Mouse (Mus musculus): ENCODE measurements around the gene Eif5a. TPM values are rescaled to one million over a fixed set of nuclear protein-coding genes. Genes with fewer than 3 reads are reported as not detected.
"Not testable (repeated sequence)": the region's sequence is repeated elsewhere in the genome, so short reads cannot be mapped to it uniquely, and the experiment has no call there.

The Eif5a gene
- polyA plus RNA-seq, 1 experiment from 2014 or later, result 1,516 TPM

DNA sequence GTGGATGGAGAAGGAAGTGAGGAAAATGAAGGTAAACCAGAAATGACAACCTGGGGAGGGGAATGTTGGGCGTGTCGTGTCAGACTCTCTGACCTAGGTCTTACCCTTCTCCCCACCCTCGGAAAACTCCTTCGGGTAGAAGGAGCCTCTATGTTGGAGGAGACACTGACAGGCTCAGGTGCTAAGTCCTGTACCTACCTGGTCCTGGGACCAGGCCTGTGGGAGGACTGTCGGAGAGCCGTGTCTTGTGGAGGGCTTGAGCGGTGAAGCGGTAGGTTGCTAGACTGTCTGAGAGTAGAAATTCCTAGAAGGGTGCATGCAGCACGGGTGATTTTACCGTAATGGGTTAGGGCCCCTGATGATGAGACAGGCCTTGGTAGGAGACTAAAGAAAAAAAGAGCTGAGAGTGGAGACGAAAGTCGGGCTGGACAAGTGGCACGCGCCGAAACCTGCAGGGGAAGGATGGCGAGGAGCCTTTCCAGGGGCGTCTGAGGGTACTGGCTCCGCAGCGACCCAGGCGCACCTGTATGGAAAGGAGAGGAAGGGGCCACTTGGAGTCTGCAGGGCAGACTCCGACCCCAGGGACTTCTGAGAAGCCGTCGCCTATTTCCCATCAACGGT is 43.0 kb upstream of the Eif5a start, which contains the start of gene Cldn7:
Cldn7 (plus strand) TSS at position 130 of the 621 bp plus-strand sequence.
- no peak for ATAC-seq (replicated peaks; ENCODE audit: insufficient number of reproducible peaks, low FRiP score, low TSS enrichment)
- Histone ChIP-seq H3K4me2 (peak within 1 kb of the TSS; percentile 44), H3K36me3 (ENCODE audit: control insufficient read depth, insufficient read depth, low read length) (no peaks in the 10 kb centered on the region), H3K4me3 (ENCODE audit: low read depth, low read length) (peak within 1 kb of the TSS; percentile 33), H3K27me3 (ENCODE audit: control insufficient read depth, insufficient read depth, low read length) (peaks cover 62% of the 10 kb centered on the region), H3K4me1 (ENCODE audit: control insufficient read depth, insufficient read depth, low read length) (peaks cover 10% of the 10 kb centered on the region), H3K27ac (ENCODE audit: low read depth, low read length) (no peak within 1 kb of the TSS), H3K9ac (ENCODE audit: low read depth, low read length) (no peak within 1 kb of the TSS), H3K9me3 (replicated peaks; ENCODE audit: control insufficient read depth, low read length) (no peaks in the 10 kb centered on the region)
- WGBS (ENCODE audit: insufficient replicate concordance), result 10% methylated on average over 24 of the region's 24 CpGs

DNA sequence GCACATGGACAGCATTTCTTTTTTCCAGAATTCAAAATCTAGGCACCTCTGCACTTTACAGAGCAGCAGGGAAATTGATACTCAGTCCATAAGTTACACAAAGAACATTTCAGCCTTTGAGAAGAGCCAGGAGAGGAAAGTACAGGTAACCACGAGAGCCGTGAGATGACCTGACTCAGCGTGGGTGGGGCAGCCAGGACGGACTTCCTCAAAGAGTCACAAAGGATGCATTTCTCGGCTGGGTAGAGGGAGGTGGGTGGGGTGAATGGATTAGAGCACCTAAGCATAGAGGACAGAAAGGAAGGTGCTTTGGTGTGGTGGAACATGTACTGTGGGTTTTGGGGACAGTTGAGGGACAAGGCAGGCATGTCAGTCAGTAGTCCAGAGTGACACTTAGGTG is 40.1 kb upstream of the Eif5a start:
- no peak overlapping the region for H3K9ac ChIP-seq (ENCODE audit: low read depth, low read length)
- no peaks in the 10 kb centered on the region for H3K9me3 ChIP-seq (replicated peaks; ENCODE audit: control insufficient read depth, low read length)
- WGBS (ENCODE audit: insufficient replicate concordance), result 36% methylated on average over 5 of the region's 5 CpGs
- H3K4me2 ChIP-seq, result no peak overlapping the region
- H3K36me3 ChIP-seq (ENCODE audit: control insufficient read depth, insufficient read depth, low read length), result no peaks in the 10 kb centered on the region
- H3K4me1 ChIP-seq (ENCODE audit: control insufficient read depth, insufficient read depth, low read length), result peaks cover 9% of the 10 kb centered on the region
- peaks cover 63% of the 10 kb centered on the region for H3K27me3 ChIP-seq (ENCODE audit: control insufficient read depth, insufficient read depth, low read length)
- H3K4me3 ChIP-seq (ENCODE audit: low read depth, low read length), result no peak overlapping the region
- ATAC-seq (replicated peaks; ENCODE audit: insufficient number of reproducible peaks, low FRiP score, low TSS enrichment), result no peak
- H3K27ac ChIP-seq (ENCODE audit: low read depth, low read length), result no peak overlapping the region

DNA sequence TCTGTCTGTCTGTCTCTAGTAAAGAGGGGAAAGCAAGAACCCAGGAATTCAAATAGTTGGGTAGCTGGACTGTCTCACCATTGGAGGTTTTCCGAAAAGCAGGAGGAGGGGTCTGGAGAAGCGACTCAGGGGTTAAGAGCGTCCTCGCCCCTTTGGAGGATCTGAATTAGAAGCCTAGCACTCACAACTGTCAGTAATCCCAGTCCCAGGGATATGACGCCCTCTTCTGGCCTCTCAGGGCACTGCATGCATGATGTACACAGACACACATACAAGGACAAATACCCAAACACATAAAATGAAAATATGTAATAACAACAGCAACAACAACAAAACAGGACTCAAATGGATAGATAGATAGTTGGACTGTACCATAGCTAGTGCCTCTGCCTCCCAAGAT is 38.9 kb upstream of the Eif5a start:
- Histone ChIP-seq H3K9ac (ENCODE audit: low read depth, low read length) (no peak overlapping the region), H3K27ac (ENCODE audit: low read depth, low read length) (no peak overlapping the region), H3K36me3 (ENCODE audit: control insufficient read depth, insufficient read depth, low read length) (no peaks in the 10 kb centered on the region), H3K9me3 (replicated peaks; ENCODE audit: control insufficient read depth, low read length) (no peaks in the 10 kb centered on the region), H3K4me2 (no peak overlapping the region), H3K4me3 (ENCODE audit: low read depth, low read length) (no peak overlapping the region), H3K4me1 (ENCODE audit: control insufficient read depth, insufficient read depth, low read length) (no peaks in the 10 kb centered on the region), H3K27me3 (ENCODE audit: control insufficient read depth, insufficient read depth, low read length) (peaks cover 51% of the 10 kb centered on the region)
- WGBS (ENCODE audit: insufficient replicate concordance), result 24% methylated on average over 5 of the region's 5 CpGs
- ATAC-seq (replicated peaks; ENCODE audit: insufficient number of reproducible peaks, low FRiP score, low TSS enrichment), result no peak

DNA sequence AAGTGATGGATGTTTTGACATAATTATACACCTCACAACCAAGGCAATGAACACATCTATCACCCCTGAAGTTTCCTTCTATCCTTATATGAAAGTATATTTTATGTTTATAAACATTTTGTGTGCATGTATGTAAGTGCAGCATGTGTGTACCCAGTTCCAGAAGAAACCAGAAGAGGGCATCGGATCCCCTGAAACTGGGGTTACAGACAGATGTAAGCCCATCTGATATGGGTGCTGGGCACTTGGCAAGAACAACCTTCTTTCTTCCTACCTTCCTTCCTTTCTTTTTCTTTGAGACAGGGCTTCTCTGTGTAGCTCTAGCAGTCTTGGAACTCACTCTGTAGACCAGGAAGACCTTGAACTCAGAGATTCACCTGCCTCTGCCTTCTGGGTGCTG is 34.5 kb upstream of the Eif5a start:
- Histone ChIP-seq H3K27me3 (ENCODE audit: control insufficient read depth, insufficient read depth, low read length) (peaks cover 11% of the 10 kb centered on the region), H3K36me3 (ENCODE audit: control insufficient read depth, insufficient read depth, low read length) (no peaks in the 10 kb centered on the region), H3K4me3 (ENCODE audit: low read depth, low read length) (no peak overlapping the region), H3K27ac (ENCODE audit: low read depth, low read length) (no peak overlapping the region), H3K4me1 (ENCODE audit: control insufficient read depth, insufficient read depth, low read length) (no peaks in the 10 kb centered on the region), H3K4me2 (no peak overlapping the region), H3K9ac (ENCODE audit: low read depth, low read length) (no peak overlapping the region), H3K9me3 (replicated peaks; ENCODE audit: control insufficient read depth, low read length) (no peaks in the 10 kb centered on the region)
- ATAC-seq (replicated peaks; ENCODE audit: insufficient number of reproducible peaks, low FRiP score, low TSS enrichment), result no peak
- 64% methylated on average over 1 of the region's 1 CpGs for WGBS (ENCODE audit: insufficient replicate concordance)

DNA sequence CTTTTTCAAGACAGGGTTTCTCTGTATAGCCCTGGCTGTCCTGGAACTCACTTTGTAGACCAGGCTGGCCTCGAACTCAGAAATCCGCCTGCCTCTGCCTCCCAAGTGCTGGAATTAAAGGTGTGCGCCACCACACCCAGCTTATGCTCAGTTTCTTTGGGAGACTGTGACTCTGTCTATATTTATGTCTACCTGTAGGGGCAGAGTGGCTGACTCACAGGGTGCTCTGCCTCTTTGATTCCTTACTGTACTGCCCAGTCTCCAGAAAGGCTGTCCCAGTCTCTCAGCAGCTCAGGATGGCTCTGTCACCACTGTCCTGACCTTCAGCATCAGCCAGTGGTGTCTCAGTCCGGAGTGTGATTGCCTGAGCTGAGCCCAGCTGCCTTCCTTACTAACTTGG is 33.9 kb upstream of the Eif5a start:
- not testable (repeated sequence) for H3K4me2 ChIP-seq; H3K27ac ChIP-seq (ENCODE audit: low read depth, low read length); H3K36me3 ChIP-seq (ENCODE audit: control insufficient read depth, insufficient read depth, low read length); H3K4me3 ChIP-seq (ENCODE audit: low read depth, low read length); H3K9me3 ChIP-seq (replicated peaks; ENCODE audit: control insufficient read depth, low read length); H3K9ac ChIP-seq (ENCODE audit: low read depth, low read length); H3K4me1 ChIP-seq (ENCODE audit: control insufficient read depth, insufficient read depth, low read length); ATAC-seq (replicated peaks; ENCODE audit: insufficient number of reproducible peaks, low FRiP score, low TSS enrichment)
- H3K27me3 ChIP-seq (ENCODE audit: control insufficient read depth, insufficient read depth, low read length), result peaks cover 11% of the 10 kb centered on the region
- WGBS (ENCODE audit: insufficient replicate concordance), result 79% methylated on average over 4 of the region's 4 CpGs

DNA sequence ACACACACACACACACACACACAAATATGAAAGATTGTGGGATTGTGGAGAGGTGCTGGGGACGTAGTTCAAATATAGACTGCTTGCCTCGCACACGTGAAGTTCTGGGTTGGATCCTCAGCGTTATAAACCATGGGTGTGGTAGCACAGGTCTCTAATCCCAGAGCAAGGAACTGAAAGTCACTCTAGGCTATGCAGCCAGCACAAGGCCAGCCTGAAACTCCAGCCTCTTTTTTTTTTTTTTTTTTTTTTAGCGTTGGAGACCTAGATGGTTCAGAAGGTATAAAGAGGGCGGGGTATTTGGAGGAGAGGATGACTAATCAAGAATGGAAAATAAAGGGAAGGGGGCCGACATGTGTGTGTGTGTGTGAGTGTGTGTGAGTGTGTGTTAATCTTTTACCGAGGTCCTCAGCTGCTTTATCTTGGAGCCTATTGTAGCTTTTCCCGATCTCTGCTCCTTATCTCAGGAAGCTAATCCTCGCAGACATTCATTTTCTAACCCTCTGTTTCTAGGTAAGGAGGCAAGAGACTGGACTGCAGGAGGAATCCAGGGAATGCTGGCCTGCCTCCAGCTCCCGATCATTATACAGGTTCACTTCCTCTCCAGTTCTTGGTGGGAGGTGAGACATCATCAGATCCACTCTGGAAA is 31.6 kb upstream of the Eif5a start:
- H3K9ac ChIP-seq (ENCODE audit: low read depth, low read length), result no peak overlapping the region
- H3K4me2 ChIP-seq, result no peak overlapping the region
- WGBS (ENCODE audit: insufficient replicate concordance), result 40% methylated on average over 11 of the region's 11 CpGs

DNA sequence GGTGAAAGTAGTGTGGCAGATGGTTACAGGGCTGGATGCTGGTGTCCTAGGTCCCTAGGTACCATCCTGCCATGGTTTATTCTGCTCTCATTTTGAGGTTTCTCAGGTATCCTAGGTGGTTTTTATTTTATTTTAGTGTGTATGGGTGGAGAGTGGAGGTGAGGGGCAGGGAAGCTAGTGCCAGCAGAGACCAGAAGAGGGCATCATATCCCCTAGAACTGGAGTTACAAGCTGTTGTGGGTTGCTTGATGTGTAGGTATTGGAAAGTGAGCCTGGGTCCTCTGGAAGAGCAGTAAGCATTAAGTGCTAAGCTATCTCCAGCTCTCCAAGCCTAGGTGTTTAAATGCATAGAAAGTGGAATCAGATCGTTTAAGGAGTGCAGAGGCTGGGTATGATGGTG is 30.5 kb upstream of the Eif5a start:
- Histone ChIP-seq H3K9me3 (replicated peaks; ENCODE audit: control insufficient read depth, low read length) (no peaks in the 10 kb centered on the region), H3K27ac (ENCODE audit: low read depth, low read length) (no peak overlapping the region), H3K4me3 (ENCODE audit: low read depth, low read length) (no peak overlapping the region), H3K27me3 (ENCODE audit: control insufficient read depth, insufficient read depth, low read length) (no peaks in the 10 kb centered on the region), H3K36me3 (ENCODE audit: control insufficient read depth, insufficient read depth, low read length) (no peaks in the 10 kb centered on the region), H3K9ac (ENCODE audit: low read depth, low read length) (no peak overlapping the region), H3K4me2 (no peak overlapping the region), H3K4me1 (ENCODE audit: control insufficient read depth, insufficient read depth, low read length) (peaks cover 7% of the 10 kb centered on the region; the same call in 1 of the 2 replicates)
- WGBS (ENCODE audit: insufficient replicate concordance), result 47% methylated on average over 1 of the region's 1 CpGs
- ATAC-seq (replicated peaks; ENCODE audit: insufficient number of reproducible peaks, low FRiP score, low TSS enrichment), result no peak

More for the DNA sequence above, 31.6 kb upstream of the Eif5a start:
- no peak overlapping the region for H3K27ac ChIP-seq (ENCODE audit: low read depth, low read length)
- no peaks in the 10 kb centered on the region for H3K36me3 ChIP-seq (ENCODE audit: control insufficient read depth, insufficient read depth, low read length)
- H3K27me3 ChIP-seq (ENCODE audit: control insufficient read depth, insufficient read depth, low read length), result 0 out of 2 replicates have a peak, but pooled peaks cover 3% of the 10 kb centered on the region
- H3K4me3 ChIP-seq (ENCODE audit: low read depth, low read length), result no peak overlapping the region
- ATAC-seq (replicated peaks; ENCODE audit: insufficient number of reproducible peaks, low FRiP score, low TSS enrichment), result no peak
- H3K9me3 ChIP-seq (replicated peaks; ENCODE audit: control insufficient read depth, low read length), result no peaks in the 10 kb centered on the region
- H3K4me1 ChIP-seq (ENCODE audit: control insufficient read depth, insufficient read depth, low read length), result peaks cover 4% of the 10 kb centered on the region; the same call in 1 of the 2 replicates

DNA sequence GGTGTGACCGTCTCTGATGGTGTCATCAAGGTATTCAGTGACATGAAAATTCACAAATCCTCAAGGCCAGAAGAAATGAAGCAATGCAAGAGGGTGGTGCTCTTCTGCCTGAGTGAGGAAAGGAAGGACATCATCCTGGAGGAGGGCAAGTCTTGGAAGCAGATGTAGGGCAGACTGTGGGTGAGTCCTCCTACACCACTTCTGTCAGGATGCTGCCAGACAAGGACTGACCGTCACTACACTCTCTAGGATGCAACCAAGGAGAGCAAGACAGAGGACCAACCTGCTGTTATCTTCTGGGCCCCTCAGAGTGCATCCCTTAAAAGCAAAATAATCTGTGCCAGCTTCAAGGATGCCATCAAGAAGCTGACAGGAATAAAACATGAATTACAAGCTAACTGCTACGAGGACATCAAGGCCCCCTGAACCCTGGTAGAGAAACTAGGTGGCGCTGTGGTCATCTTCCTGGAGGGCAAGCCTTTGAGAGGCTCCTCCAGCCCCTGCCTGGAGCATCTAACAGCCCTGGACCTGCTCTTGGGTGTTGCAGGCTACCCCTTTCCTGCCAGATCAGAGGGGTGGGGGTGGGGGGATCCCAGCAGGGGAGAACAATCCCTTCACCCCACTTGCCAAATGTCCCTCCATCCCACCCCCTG is 29.2 kb upstream of the Eif5a start:
- H3K4me2 ChIP-seq, result no peak overlapping the region
- no peak overlapping the region for H3K27ac ChIP-seq (ENCODE audit: low read depth, low read length)
- peaks cover 13% of the 10 kb centered on the region; the same call in 1 of the 2 replicates for H3K4me1 ChIP-seq (ENCODE audit: control insufficient read depth, insufficient read depth, low read length)
- H3K27me3 ChIP-seq (ENCODE audit: control insufficient read depth, insufficient read depth, low read length), result no peaks in the 10 kb centered on the region
- 41% methylated on average over 4 of the region's 4 CpGs for WGBS (ENCODE audit: insufficient replicate concordance)
- H3K9ac ChIP-seq (ENCODE audit: low read depth, low read length), result no peak overlapping the region
- no peak for ATAC-seq (replicated peaks; ENCODE audit: insufficient number of reproducible peaks, low FRiP score, low TSS enrichment)
- H3K4me3 ChIP-seq (ENCODE audit: low read depth, low read length), result no peak overlapping the region
- H3K9me3 ChIP-seq (replicated peaks; ENCODE audit: control insufficient read depth, low read length), result no peaks in the 10 kb centered on the region
- no peaks in the 10 kb centered on the region for H3K36me3 ChIP-seq (ENCODE audit: control insufficient read depth, insufficient read depth, low read length)
